Mouse (Mus musculus) liver, postnatal 0 days (tissue): ENCODE results near the gene Sufu.

Experiments
- CTCF ChIP-seq: sonication (generic); IDR thresholded peaks from 2 replicates; pipeline ENCODE4 v1.5.1; 2016; ENCODE audit warnings: antibody characterized with exemption, low read depth
- EP300 ChIP-seq: IDR thresholded peaks from 2 replicates; pipeline ENCODE4 v1.6.1; 2016; ENCODE audit warnings: antibody characterized with exemption, low read depth, mild to moderate bottlenecking

GRCm38 (mm10) chr19:46489448-46489847, 92.8 kb downstream of the Sufu start:
- TF ChIP-seq CTCF = no peak
- no peak for TF ChIP-seq EP300
